Mouse (Mus musculus): Measurements from ENCODE around the gene Cacna1b. TPM values are rescaled to one million over a fixed set of nuclear protein-coding genes. Genes with fewer than 3 reads are reported as not detected.

Gene Cacna1b
- polyA plus RNA-seq, 1 experiment from 2014 or later = 1.7 TPM

DNA sequence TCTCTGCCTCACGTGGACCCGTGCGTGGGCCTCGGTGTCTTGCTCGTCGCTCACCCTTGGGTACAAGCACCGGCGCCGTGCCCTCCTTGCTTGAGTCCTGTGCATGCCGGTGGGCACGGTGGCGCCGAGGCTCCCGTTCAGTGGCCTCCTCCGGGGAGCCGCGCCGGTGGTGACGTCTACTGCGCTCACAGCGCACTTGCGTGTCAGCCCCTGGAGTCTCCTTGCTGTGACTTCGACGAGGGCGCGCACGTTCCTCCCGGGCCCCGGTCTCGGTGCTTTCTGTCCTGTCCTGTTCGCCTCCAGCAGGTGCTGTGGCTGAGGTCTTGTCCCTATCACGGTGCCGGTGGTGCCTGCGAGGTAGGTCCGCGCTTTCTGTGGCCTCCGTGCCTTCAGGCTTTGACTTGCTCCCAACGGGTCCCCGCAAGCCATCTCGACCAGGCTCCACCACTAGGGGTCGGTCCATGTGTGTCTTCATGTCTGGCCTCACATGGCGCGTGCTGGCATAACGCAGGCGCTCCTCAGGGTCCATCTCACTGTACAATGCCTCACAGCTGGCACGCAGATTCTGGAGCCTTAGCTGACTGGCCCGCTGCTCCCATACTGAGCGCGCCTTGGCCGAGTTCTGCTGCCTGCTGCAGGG is 83.8 kb downstream of the Cacna1b start:
- no peak overlapping the region for H3K9ac ChIP-seq (ENCODE audit: low read length)
- no peaks in the 10 kb centered on the region for H3K9me3 ChIP-seq (ENCODE audit: control insufficient read depth, low read length)
- H3K36me3 ChIP-seq (ENCODE audit: control insufficient read depth, insufficient read depth, low read length) = no peaks in the 10 kb centered on the region
- ATAC-seq (ENCODE audit: low FRiP score) = peak; percentile 72
- peaks cover 5% of the 10 kb centered on the region; the same call in 1 of the 2 replicates for H3K4me1 ChIP-seq (ENCODE audit: control insufficient read depth, insufficient read depth, low read length)
- H3K27me3 ChIP-seq (ENCODE audit: control insufficient read depth, insufficient read depth, low read length) = no peaks in the 10 kb centered on the region
- no peak overlapping the region for H3K4me3 ChIP-seq (ENCODE audit: low read depth, low read length)
- peak; percentile 91 for DNase-seq (ENCODE audit: low spot score, missing footprints)
- H3K4me2 ChIP-seq = peak overlapping the region; percentile 41
- H3K27ac ChIP-seq (ENCODE audit: low read depth, low read length) = no peak overlapping the region
- 33% methylated on average over 50 of the region's 50 CpGs for WGBS

DNA sequence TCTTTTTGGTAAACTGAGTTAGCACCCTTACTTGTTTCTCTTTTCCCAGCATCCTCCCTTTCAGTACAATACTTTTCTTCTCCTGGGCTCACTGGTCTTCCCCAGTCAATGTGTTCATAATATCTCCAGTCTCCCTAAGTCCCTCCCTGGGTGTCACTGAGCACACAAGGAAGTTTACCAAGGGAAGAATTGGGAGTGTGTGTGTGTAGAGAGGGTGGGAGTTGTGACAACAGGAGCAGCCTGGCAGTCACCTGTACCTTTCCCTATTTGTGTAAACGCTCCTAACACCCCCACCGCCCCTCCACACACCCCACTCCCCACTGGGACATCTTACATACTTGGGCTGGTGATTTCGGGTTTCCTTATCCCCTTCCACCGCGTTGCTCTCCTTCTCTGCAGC is 84.4 kb downstream of the Cacna1b start:
- H3K4me2 ChIP-seq = peak overlapping the region; percentile 41; the same call in 1 of the 2 replicates
- peaks cover 5% of the 10 kb centered on the region; the same call in 1 of the 2 replicates for H3K4me1 ChIP-seq (ENCODE audit: control insufficient read depth, insufficient read depth, low read length)
- H3K9ac ChIP-seq (ENCODE audit: low read length) = no peak overlapping the region
- no peaks in the 10 kb centered on the region for H3K36me3 ChIP-seq (ENCODE audit: control insufficient read depth, insufficient read depth, low read length)
- no peaks in the 10 kb centered on the region for H3K27me3 ChIP-seq (ENCODE audit: control insufficient read depth, insufficient read depth, low read length)
- DNase-seq (ENCODE audit: low spot score, missing footprints) = no peak
- H3K27ac ChIP-seq (ENCODE audit: low read depth, low read length) = no peak overlapping the region
- H3K9me3 ChIP-seq (ENCODE audit: control insufficient read depth, low read length) = no peaks in the 10 kb centered on the region
- no peak for ATAC-seq (ENCODE audit: low FRiP score)
- H3K4me3 ChIP-seq (ENCODE audit: low read depth, low read length) = no peak overlapping the region
- 77% methylated on average over 5 of the region's 5 CpGs for WGBS

DNA sequence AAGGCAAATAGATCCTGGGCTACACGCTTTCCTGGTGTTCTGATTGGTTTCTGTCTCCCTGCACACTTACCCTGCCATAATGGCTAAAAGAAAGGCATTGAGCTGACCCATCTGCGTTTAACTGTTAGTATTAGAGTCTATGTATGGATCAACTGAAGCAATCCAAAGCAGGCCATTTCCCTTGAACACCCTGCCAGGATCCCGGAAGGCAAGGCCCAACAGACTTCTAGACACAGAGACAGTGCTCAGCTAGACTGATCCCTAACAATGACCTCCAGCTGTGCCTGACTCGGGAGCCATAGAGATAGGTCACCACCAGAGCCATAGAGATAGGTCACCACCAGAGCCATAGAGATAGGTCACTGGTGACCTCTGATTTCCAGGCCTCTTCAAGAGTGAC is 84.8 kb downstream of the Cacna1b start:
- Histone ChIP-seq H3K36me3 (ENCODE audit: control insufficient read depth, insufficient read depth, low read length) (no peaks in the 10 kb centered on the region), H3K4me2 (no peak overlapping the region), H3K27ac (ENCODE audit: low read depth, low read length) (no peak overlapping the region), H3K27me3 (ENCODE audit: control insufficient read depth, insufficient read depth, low read length) (no peaks in the 10 kb centered on the region), H3K9ac (ENCODE audit: low read length) (no peak overlapping the region), H3K9me3 (ENCODE audit: control insufficient read depth, low read length) (no peaks in the 10 kb centered on the region), H3K4me1 (ENCODE audit: control insufficient read depth, insufficient read depth, low read length) (peaks cover 5% of the 10 kb centered on the region; the same call in 1 of the 2 replicates), H3K4me3 (ENCODE audit: low read depth, low read length) (no peak overlapping the region)
- WGBS = 70% methylated on average over 4 of the region's 4 CpGs
- DNase-seq (ENCODE audit: low spot score, missing footprints) (peak; percentile 81), ATAC-seq (ENCODE audit: low FRiP score) (no peak)

DNA sequence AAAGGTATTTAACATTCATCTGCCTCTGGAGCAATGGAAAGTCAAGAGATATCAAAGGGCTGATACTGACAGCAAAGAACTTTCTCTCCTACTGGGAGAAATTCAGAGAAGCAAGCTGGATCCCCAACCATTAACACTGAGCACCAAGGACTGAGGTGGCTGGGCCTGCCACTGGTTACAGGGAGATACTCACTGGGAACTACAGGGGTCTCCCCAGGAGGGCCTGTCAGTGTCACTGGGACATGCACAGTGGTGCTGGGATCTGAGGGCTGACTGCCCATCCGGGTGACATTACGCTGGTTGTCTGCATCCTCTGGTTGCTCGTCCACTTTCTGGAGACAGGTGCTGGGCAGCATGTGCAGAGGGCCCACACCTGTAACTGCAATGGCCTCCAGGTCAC is 85.3 kb downstream of the Cacna1b start:
- WGBS = 95% methylated on average over 3 of the region's 3 CpGs
- ATAC-seq (ENCODE audit: low FRiP score) (no peak), DNase-seq (ENCODE audit: low spot score, missing footprints) (no peak)
- H3K9ac ChIP-seq (ENCODE audit: low read length) = no peak overlapping the region
- no peak overlapping the region for H3K27ac ChIP-seq (ENCODE audit: low read depth, low read length)
- no peaks in the 10 kb centered on the region for H3K36me3 ChIP-seq (ENCODE audit: control insufficient read depth, insufficient read depth, low read length)
- H3K9me3 ChIP-seq (ENCODE audit: control insufficient read depth, low read length) = no peaks in the 10 kb centered on the region
- H3K4me2 ChIP-seq = no peak overlapping the region
- H3K4me3 ChIP-seq (ENCODE audit: low read depth, low read length) = no peak overlapping the region
- H3K4me1 ChIP-seq (ENCODE audit: control insufficient read depth, insufficient read depth, low read length) = peaks cover 5% of the 10 kb centered on the region; the same call in 1 of the 2 replicates
- no peaks in the 10 kb centered on the region for H3K27me3 ChIP-seq (ENCODE audit: control insufficient read depth, insufficient read depth, low read length)

DNA sequence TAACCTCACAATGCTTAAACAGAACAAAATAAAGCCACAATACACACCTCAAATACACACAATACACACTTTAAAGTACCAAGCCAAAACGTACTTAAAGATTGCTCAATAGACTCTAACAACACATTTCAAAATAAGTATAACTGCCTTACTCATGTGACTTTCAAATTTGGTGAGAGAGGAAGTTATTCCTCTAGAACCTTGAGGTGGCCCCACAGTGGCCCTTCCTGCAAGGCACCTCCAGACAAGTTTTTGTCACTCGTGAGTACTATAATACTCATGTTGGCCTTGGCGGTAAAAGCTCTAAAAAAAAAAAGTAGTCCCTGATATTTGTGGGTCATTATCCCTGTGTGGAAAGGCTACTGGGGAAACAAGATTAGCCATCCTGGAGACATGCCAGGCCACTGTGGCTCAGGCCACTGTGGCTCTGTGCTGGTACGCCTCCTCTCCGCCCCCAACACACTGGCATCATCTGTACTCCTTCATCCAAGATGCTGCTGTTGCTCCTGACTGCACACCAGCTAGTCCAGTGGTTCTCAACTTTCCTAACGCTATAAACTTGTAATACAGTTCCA is 88.4 kb downstream of the Cacna1b start:
- 88% methylated on average over 6 of the region's 6 CpGs for WGBS
- Histone ChIP-seq H3K36me3 (ENCODE audit: control insufficient read depth, insufficient read depth, low read length) (no peaks in the 10 kb centered on the region), H3K27me3 (ENCODE audit: control insufficient read depth, insufficient read depth, low read length) (no peaks in the 10 kb centered on the region), H3K9ac (ENCODE audit: low read length) (no peak overlapping the region), H3K4me2 (no peak overlapping the region), H3K9me3 (ENCODE audit: control insufficient read depth, low read length) (no peaks in the 10 kb centered on the region), H3K4me1 (ENCODE audit: control insufficient read depth, insufficient read depth, low read length) (peaks cover 5% of the 10 kb centered on the region; the same call in 1 of the 2 replicates), H3K4me3 (ENCODE audit: low read depth, low read length) (no peak overlapping the region), H3K27ac (ENCODE audit: low read depth, low read length) (no peak overlapping the region)
- ATAC-seq (ENCODE audit: low FRiP score) (no peak), DNase-seq (ENCODE audit: low spot score, missing footprints) (no peak)

DNA sequence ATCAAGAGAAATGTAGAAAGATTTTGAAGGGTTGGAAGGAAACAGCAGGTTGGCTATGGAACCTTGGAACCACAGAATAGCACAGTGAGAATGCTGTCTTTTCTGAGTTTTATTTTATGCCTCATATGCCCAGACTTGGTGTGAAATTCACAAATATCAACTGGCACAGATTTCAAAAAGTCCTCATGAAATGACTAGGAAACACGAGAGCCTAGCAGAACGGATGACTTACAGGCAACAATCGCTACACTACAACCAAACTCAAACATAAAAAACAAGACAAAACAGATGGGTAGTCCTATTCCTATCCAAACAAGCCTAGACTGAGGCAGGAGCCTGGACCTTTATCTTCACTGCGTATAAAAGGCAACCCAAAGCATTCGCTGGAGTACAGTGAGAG is 94.4 kb downstream of the Cacna1b start:
- no peak overlapping the region for H3K27ac ChIP-seq (ENCODE audit: low read depth, low read length)
- H3K36me3 ChIP-seq (ENCODE audit: control insufficient read depth, insufficient read depth, low read length) = no peaks in the 10 kb centered on the region
- DNase-seq (ENCODE audit: low spot score, missing footprints) (no peak), ATAC-seq (ENCODE audit: low FRiP score) (no peak)
- H3K4me2 ChIP-seq = no peak overlapping the region
- H3K4me3 ChIP-seq (ENCODE audit: low read depth, low read length) = no peak overlapping the region
- H3K4me1 ChIP-seq (ENCODE audit: control insufficient read depth, insufficient read depth, low read length) = peaks cover 7% of the 10 kb centered on the region; the same call in 1 of the 2 replicates
- 88% methylated on average over 5 of the region's 5 CpGs for WGBS
- H3K9me3 ChIP-seq (ENCODE audit: control insufficient read depth, low read length) = no peaks in the 10 kb centered on the region
- no peak overlapping the region for H3K9ac ChIP-seq (ENCODE audit: low read length)
- H3K27me3 ChIP-seq (ENCODE audit: control insufficient read depth, insufficient read depth, low read length) = no peaks in the 10 kb centered on the region

DNA sequence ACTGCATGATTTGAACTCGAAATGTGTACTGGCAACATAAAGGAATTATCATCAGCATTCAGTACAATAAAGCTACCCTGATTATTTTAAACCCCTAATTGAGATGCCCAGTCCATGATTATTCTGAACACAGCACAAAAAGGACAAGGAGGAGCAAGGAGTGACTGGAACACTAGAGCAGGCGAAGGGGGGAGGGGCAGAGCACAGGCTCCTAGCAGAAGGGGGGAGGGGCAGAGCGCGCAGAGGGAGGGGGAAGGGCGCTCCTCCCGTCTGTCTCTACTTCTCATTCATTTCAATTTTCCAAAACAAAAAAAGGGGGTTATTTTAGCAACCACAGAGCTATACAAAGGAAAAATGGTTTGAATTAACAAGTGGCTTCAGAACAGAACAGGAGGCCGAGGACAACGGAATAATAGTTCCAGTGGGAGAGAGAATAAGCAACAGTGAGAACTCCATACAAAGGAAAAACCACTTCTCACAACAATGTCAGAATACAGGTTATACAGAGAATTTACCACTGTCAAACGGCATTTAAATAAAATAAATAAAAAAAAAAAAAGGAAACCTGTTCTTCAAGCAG is 98.2 kb downstream of the Cacna1b start:
- peak; percentile 89 for ATAC-seq (ENCODE audit: low FRiP score)
- peak; percentile 92 for DNase-seq (ENCODE audit: low spot score, missing footprints)
- Histone ChIP-seq H3K9ac (ENCODE audit: low read length) (no peak overlapping the region), H3K27ac (ENCODE audit: low read depth, low read length) (no peak overlapping the region), H3K4me2 (peak overlapping the region; percentile 20; the same call in 1 of the 2 replicates), H3K36me3 (ENCODE audit: control insufficient read depth, insufficient read depth, low read length) (no peaks in the 10 kb centered on the region), H3K9me3 (ENCODE audit: control insufficient read depth, low read length) (no peaks in the 10 kb centered on the region), H3K4me3 (ENCODE audit: low read depth, low read length) (no peak overlapping the region), H3K4me1 (ENCODE audit: control insufficient read depth, insufficient read depth, low read length) (peaks cover 7% of the 10 kb centered on the region; the same call in 1 of the 2 replicates), H3K27me3 (ENCODE audit: control insufficient read depth, insufficient read depth, low read length) (no peaks in the 10 kb centered on the region)
- WGBS = 12% methylated on average over 9 of the region's 9 CpGs

DNA sequence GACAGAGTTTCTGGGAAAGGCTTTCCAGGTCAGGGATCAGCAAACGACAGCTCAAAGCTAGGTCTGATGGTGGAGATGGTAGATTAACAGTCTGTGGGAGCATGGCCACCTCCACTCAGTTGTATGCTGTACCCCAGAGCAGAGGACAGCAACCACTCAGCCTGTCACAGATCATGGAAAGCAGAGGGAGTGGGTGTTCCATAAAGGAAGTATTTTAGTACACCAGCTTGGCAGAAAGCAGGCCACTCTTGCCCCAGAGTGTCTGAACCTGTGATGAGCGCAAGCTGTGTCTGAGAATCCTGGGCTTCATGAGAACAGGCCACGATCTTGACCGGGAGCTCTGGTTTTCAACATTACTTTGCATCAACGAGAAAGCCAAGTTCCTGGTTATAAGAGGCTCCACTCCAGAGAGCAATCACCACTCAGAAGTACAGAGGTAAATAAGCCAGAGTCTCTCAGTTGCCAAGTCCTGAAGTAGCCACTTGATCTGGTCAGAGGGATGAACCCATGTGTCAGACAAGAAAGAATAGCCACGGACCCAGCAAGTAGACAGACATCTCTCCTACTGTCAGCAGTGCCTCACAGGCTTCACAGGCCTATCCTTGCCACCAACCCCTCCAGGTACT is 103.7 kb downstream of the Cacna1b start:
- no peaks in the 10 kb centered on the region for H3K36me3 ChIP-seq (ENCODE audit: control insufficient read depth, insufficient read depth, low read length)
- 82% methylated on average over 6 of the region's 6 CpGs for WGBS
- no peak overlapping the region for H3K4me3 ChIP-seq (ENCODE audit: low read depth, low read length)
- no peaks in the 10 kb centered on the region for H3K9me3 ChIP-seq (ENCODE audit: control insufficient read depth, low read length)
- no peaks in the 10 kb centered on the region for H3K27me3 ChIP-seq (ENCODE audit: control insufficient read depth, insufficient read depth, low read length)
- 0 out of 2 replicates have a peak, but pooled peaks cover 2% of the 10 kb centered on the region for H3K4me1 ChIP-seq (ENCODE audit: control insufficient read depth, insufficient read depth, low read length)
- no peak overlapping the region for H3K9ac ChIP-seq (ENCODE audit: low read length)
- ATAC-seq (ENCODE audit: low FRiP score) = no peak
- no peak for DNase-seq (ENCODE audit: low spot score, missing footprints)
- H3K4me2 ChIP-seq = no peak overlapping the region
- no peak overlapping the region for H3K27ac ChIP-seq (ENCODE audit: low read depth, low read length)

DNA sequence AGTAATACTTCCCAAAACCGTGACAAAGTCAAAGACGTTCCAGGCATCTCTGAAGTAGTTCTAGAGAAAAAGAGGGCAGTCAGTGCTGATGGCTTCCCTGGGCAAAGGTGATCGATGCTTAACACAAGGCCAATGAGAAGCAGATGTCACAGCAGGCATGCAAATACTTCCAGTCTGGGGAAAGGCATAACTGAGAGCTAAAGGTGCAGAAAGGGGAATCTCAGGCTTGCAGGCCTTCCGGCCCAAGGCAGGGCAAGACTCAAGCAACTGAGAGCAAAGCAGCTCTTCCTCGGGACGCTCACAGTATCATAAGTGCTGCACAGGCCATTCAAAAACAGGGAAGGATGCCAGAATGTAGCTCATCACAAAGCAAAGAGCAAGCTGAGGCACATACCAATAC is 114.4 kb downstream of the Cacna1b start:
- Histone ChIP-seq H3K36me3 (ENCODE audit: control insufficient read depth, insufficient read depth, low read length) (no peaks in the 10 kb centered on the region), H3K9ac (ENCODE audit: low read length) (no peak overlapping the region), H3K9me3 (ENCODE audit: control insufficient read depth, low read length) (no peaks in the 10 kb centered on the region), H3K27ac (ENCODE audit: low read depth, low read length) (no peak overlapping the region), H3K4me1 (ENCODE audit: control insufficient read depth, insufficient read depth, low read length) (no peaks in the 10 kb centered on the region), H3K4me3 (ENCODE audit: low read depth, low read length) (no peak overlapping the region), H3K27me3 (ENCODE audit: control insufficient read depth, insufficient read depth, low read length) (no peaks in the 10 kb centered on the region), H3K4me2 (no peak overlapping the region)
- WGBS = 88% methylated on average over 6 of the region's 6 CpGs
- no peak for ATAC-seq (ENCODE audit: low FRiP score)
- DNase-seq (ENCODE audit: low spot score, missing footprints) = no peak
